Mouse (Mus musculus): Measurements from ENCODE around the gene Tgm1.

Gene Tgm1

DNA sequence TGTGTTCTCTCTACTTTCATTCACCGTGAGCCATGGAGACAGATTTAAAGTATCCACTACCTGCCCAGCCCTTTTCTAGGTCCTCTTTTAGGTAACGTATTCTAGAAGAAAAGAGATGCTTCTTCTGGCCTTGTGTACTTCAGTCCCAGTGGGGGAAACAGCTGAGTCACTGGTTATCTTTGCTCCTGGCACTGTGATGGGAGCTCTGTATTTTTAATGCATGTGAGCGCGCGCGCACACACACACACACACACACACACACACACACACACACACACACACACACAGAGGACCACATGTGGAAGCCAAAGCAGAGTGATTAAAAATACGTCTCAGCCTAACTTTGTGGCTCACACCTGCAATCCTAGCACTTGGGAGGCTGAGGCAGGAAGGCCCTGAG is 9.7 kb upstream of the Tgm1 start:
- no peak for DNase-seq (ENCODE audit: low spot score in 2 of 2)

DNA sequence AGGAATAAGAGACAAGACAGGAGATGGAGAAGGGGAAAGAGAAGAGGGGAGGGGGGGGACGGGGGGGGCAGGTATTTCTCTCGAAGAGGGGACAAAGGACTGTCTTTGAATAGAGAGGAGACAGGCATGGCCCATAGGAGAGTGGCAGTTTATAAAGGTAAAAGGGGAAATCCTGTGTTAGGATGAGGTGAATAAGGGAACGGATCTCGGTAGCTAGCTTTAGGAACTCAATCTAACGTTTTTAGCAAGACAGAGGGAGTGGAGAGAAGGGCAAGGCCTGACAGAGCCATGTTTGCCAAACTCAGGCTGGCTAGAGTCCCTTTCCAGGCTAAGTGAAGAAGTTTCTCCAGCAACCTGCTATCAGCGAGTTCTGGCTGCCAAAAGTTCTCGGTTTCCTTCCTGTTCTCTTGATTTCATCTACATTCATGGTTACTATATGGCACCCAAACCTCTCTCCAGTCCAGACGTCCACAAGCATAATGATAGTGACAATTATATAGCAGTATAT is 8.8 kb upstream of the Tgm1 start:
- no peak for DNase-seq (ENCODE audit: low spot score in 2 of 2)

DNA sequence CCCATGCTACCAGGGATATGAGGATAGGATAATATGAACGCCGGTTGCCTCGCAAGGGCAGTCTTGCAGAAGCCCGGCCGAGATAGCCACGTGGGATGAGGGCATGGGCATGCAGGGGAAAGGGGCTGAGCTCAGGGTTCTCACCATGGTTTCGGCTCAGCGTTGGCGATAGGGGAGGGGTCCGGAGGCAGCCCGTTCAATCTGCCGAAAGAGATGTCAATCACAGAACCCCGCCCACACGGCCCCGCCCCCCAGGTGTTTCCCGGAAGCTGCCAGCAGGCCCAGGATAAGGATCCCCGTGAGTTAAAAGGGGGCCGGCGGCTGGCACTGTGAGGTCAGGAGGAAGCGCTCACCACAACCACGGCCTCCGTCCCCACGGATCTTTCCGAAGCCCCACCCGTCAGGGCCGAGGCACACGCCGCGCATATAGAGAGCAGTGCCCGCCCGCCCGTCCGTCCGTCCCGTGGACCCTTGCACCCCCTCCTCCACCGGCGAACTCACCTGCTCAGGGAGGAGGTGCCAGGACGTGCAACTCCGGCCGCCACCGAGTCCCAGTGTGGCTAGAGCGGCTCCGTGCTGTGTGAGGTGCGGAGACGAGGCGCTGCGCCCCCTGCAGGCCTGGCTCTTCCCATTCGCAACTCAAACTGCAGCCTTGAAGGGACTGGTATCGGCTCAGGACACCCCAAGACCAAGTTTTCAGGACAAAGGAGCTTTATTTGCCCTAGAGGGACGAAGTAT is 8.1 kb upstream of the Tgm1 start, which contains the start of gene Rabggta:
TSS of gene Rabggta (minus strand) at position 564 of the 738 bp plus-strand sequence.
- peak; percentile 88 to 92 for DNase-seq (ENCODE audit: low spot score in 2 of 2)

DNA sequence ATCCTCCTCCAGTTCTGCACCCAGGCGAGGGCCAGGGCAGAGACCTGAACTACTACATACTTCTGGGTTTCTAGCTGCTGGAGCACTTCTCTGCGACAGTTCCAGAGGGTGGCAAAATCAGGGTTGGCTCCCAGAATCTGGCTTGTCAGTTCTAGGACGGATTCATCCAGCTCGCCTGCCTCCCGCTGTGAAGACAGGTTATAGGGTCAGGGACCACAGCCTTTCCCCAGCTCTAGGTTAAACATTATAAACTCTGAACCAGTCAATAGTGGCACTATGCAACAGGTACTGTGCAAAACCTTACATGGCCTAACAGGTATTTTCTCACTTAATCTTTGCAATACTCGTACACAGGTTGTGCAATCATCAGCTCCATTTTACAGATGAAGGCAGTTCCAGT is 7.3 kb upstream of the Tgm1 start:
- DNase-seq (ENCODE audit: low spot score in 2 of 2): no peak

DNA sequence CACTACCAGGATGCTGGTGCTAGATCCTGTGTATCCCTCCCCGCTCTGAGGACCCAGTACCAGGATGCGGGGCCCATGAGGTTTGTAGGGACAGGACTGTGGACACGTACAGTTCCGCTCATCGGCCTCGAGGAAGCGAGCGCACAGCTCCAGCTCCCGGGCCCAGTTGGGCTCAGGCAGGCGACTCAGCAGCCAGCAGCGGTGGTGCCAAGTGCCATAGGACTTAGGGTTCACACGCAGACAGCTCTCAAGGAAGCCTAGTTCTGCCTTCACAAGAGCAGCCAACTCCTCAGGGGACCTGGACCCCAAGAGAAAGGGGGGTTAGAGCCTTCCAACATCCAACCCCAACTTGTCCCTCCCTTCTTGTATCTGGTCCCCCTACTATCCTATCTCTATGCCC is 6.9 kb upstream of the Tgm1 start:
- no peak for DNase-seq (ENCODE audit: low spot score in 2 of 2)

DNA sequence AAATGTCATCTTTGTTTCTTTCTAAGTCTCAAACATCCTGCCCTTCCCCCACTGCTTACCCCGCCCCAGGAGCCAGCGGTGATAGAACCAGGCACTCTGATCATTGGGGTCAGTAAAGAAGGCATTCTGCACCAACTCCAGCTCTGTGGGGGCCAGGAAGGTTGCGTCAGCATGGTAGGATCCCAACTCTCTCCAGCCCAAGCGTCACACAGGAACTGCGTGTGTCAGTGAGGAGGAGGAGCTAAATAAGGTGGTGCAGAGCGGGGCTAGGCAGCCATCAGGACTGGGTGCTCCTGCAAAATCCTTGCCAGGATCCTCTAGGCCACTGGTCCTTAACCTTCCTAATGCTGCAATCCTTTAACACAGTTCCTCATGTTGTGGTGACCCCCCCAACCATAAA is 6.0 kb upstream of the Tgm1 start:
- DNase-seq (ENCODE audit: low spot score in 2 of 2): no peak

DNA sequence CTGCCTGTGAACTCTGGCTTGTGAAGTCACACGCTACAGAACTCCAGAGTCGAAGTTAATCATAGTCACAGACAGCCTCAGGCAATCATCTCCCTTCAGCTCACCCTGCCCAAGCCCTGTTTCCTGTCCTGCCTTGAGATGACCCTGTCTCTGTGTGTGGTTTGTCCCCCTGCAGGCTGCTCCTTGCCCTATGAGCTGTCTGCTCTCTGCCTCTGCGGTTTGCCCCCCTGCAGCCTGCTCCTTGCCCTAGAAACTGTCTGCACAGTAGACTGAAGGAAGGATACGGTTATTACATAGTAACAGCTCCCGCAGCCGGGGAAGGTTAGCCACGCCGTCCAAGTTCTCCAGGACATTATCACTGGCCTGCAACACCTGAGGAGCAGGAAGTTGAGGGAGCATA is 3.2 kb upstream of the Tgm1 start:
- no peak for DNase-seq (ENCODE audit: low spot score in 2 of 2)

DNA sequence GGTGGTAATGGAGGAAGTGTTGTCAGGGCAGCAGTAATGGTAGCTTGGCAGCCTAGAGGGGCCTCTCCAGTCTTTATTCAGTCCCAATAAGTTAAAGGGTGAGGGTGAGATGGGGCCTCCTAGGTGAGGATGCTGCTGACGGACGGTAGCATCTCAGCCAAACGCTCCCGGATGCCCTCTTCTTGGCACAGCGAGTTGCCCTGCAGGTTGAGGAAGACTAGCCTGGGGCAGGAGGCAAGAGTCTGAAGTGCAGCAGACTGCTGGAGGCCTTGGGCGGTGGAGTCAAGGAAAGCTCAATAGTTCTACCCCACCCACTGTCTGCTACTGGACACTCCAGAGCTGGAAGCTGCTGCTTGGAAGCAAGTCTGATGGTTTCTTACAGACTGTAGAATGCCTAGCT is 2.5 kb upstream of the Tgm1 start:
- DNase-seq (ENCODE audit: low spot score in 2 of 2): no peak

DNA sequence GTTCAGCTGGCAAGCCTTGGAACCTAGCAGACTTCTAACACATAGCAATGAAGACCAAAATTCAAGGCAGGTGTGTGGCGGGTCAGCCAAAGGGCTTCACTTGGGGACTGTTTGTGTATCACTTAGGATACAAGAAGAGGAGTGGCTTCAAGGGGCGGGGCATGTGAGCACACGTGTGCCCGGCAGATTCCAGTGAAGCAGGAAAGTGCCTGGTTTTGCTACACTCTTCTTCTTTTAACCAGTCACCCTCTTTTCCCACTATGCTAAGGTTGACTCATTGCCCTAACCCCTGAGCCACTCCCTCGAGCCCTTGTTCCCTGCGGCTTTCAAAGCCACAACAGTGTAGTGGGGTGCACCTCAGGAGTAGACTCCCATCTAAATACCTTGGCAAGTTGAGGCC is 1.2 kb upstream of the Tgm1 start:
- DNase-seq (ENCODE audit: low spot score in 2 of 2): no peak

DNA sequence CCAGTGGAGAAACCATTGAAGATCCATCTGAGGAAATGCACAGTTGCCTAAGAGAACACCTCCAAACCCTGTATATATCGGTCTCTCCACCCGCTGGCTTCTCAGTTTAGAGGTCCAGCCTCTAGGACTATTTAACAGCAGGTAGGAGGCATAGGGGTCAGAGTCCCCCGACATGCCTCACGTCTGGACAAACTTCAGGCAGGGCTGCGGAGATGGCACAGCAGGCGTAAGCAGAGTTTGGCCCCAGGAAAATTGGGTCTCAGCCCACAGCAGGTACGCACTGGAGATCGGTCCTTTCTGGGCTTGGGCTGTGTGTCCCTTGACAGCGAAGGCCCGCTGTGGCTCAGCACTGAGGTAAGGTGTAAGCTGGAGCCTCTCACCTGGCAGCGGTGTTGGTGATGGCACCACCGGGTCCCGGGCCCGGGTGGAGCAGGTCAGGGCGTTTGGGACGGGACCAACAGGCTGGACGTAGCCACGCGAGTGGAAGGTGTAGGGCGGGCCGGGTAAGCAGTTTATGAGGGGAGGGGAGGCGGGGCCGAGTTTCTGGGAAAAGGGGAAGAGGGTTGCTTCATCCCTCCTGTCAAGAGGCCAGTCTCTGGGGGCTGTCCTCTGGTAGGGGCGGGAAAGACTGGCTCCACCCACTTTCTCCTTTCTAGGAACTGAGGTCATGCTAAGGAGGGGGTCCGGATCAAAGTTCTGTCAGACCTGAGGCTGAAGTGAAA is 558 bp downstream of the Tgm1 start:
- no peak for DNase-seq (ENCODE audit: low spot score in 2 of 2)

DNA sequence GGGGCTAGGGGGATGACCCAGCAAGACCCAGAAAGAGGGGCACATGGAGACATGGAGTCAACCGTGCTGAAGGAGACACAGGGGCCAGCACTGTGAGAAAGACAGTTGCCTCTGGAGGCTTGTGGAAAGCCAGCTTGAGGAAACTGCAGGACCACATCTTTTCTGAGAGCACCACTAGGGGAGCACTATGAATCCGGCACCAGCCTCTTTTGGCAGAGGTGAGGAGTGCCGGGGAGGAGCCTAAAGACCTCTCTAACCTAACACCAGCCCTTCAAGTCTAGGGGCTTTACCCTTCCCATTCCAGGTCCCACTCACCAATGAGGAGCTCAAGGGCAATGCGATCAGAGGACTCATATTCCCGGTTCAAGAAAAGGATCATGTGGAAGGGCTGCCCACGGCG is 1.9 kb downstream of the Tgm1 start:
- no peak for DNase-seq (ENCODE audit: low spot score in 2 of 2)

DNA sequence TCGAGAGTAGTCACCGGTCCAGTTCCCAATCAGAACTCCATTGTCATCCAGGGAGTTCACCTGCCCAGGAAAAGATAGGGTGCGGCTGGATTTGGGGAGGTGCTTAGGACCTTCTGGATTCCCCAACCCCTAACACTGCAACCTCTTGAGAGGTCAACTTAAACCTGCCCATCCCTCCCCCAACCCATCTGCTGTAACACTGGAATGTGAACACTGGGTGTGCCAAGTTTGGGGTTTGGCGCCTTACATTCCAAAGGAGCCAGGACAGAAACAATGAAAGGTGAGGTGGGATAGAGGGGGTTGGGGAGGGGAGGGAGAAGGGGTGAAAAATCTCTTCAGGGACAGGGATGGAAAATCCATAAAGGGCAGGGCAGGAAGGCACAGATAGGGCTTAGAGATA is 4.2 kb downstream of the Tgm1 start:
- DNase-seq (ENCODE audit: low spot score in 2 of 2): no peak

DNA sequence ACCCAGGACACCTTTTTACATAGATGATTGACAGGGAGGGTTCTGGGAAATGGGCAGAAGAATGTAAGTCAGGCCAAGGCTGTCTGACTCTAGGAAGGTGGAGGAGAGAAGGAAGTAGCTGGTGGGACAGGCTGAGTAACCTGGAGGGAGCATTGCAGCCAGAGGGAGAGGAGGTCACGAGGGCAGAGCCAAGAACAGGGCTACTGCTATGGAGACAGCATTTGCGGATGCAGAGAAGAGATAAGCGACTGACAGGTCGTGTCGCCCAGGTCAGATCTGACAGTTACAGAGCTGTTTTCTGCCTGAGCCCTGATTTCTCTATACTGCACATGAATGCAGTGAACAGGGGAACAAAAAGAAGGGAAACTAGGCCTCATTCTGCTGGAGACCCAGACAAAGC is 6.3 kb downstream of the Tgm1 start:
- no peak for DNase-seq (ENCODE audit: low spot score in 2 of 2)

DNA sequence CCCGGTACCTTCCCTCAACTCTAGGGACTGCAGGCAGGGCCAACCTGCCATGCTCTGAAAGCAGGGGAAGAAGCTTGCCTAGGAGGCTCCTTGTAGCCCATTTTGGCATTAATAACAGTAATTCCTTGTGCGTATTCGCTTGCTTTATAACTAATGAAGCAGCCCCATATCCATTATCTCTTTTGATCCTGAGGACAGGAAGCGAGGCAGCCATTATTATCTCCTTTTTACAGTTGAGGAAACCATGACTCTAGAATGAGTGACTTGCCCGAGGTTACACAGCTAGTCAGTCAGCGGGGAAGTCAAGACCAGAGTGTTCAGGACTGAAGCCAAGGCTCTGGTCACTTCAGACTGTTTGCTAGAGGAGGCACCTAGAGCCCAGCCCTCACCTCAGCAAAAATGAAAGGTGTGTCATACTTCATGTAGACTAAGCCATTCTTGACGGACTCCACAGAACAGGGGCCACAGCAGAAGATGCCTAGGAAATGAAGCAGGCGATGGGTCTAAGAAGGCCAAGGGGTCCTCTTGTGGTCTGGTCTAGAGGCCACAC is 7.6 kb downstream of the Tgm1 start:
- no peak for DNase-seq (ENCODE audit: low spot score in 2 of 2)

DNA sequence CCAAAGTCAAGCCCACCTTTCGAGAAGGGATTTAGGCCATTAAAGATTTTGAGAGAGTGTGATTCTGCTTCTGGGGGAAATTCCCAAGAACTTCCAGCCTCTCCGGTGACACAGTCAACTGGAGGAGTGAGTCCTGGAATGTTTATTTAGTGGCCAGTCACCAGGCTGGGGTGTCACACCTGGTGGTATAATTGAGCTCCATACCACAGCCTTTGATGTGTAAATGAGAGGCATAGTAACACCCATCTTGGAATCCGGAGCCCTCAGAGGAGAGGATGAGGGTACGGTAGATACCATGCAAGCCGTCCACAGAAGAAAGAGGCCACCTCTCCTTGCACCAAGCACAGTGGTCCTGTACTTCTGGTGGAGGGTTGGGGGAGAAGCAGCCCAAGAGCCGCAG is 11.0 kb downstream of the Tgm1 start:
- DNase-seq (ENCODE audit: low spot score in 2 of 2): no peak

DNA sequence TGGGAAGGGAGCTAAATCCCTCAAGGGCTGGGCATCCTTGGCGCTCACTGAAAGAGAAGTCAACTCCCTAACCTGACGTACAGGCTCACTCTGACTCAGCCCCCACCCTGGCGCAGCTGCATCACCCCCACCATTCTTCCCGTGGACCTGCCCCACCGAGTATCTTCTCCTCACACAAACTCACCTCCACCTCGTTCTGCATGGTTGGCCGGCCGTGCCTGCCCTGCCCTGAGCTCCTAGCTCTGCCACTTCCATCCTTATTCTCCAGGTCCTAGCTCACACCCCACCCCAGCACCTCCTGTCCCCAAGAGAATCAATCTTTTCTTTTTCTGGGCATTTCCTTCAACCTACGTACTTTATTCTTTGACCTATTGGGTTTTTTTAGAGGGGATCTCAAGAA is 12.6 kb downstream of the Tgm1 start:
- no peak for DNase-seq (ENCODE audit: low spot score in 2 of 2)

DNA sequence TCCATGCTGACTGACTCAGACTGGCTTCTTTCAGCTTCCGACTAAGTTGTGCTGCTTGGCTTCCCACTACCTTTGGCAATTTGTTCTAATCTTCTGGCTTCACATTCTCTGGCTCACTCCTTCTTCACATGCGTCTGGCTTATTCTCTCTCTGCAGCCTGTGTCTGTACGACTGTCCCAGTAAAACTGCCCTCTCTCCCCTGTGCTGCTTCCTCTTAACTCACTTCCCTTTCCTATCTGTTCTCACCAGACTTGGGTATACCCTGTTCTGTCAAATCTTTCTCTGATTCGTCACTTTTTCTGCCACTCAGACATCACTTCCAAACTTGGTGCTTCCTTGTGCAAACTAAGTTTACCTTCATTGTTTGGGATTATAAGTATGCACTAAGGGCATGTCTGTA is 16.5 kb downstream of the Tgm1 start:
- no peak for DNase-seq (ENCODE audit: low spot score in 2 of 2)

DNA sequence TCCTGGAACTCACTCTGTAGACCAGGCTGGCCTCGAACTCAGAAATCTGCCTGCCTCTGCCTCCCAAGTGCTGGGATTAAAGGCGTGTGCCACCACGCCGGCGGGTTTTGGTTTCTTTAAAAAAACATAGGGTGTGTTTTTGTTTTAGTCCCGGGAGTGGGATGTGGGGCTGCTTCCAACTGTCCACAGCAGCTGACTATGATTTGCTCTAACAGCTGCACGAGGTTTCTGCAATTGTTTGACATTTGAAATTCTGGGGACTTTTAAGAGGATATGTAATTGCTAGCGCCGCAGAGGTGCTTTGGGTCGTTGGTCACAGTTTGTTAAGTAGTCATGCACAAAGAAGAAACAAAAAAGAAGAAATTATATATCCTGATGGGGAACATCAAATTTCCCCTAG is 24.3 kb downstream of the Tgm1 start:
- no peak for DNase-seq (ENCODE audit: low spot score in 2 of 2)

DNA sequence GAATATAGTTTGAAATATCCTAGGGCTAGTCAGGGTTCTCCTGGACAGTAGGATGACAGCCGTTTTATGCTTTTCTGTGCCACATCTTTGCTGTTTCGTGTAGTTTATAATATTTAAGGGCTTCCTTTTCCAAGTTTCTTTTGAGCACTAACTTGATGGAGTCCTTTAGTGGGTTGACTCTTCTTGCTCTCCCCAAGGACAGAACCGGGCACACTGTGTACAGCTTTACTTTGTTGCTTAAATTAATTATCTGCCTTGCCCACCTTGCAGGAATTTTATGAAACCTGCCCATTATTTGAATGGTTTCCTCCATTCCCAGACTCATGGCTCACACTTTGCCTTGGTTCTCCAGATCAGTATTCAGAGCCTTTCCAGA is 31.6 kb downstream of the Tgm1 start:
- no peak for DNase-seq (ENCODE audit: low spot score in 2 of 2)

DNA sequence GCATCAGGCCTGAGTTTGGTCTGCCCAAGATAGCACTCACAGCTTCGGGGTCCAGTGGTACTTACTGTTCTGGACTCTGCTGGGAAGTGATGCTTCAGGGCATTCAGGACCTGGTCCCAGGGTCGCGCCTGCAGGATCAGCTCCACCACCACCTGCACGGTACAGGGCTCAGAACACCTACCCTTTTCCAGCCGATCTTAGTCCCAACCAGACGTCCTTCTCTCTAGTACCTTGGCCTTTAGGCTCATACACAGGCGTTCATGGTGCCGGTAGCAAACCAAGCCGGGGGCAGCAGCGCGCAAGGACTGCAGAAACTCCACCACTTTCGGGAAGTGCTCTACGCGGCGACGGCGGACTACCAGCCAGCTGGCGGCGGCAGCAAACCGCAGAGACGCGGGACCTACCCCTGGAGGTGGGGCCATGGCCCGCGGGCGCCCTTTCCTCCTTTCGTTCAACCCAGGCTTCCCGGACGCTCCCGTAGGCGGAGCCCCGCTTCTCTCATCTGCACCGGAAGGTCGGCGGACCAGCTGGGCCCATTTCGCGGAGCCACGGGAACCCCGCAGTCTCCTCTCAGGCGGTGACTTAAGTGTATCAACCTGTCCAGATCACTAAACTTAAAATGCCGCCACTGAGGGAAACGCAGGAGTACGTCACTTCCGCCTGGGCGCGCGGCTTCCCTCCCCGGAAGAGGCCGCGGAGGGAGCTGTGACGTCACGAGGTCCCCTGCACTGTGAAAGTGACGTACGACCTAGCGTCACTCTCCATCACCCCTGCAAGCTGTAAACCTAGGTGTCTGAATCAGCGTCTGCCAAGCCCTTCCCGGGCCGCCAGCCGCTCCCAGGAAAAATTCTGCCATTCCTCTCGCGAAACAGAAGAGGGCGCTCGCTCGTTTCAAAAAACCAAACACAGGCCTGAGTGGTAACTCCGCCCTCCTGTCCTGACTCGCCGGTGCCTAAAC is 32.3 kb downstream of the Tgm1 start, which contains the start of gene Tinf2:
TSS of gene Tinf2 (minus strand) at position 661 of the 958 bp plus-strand sequence.
- DNase-seq (ENCODE audit: low spot score in 2 of 2): peak; percentile 88 to 93

DNA sequence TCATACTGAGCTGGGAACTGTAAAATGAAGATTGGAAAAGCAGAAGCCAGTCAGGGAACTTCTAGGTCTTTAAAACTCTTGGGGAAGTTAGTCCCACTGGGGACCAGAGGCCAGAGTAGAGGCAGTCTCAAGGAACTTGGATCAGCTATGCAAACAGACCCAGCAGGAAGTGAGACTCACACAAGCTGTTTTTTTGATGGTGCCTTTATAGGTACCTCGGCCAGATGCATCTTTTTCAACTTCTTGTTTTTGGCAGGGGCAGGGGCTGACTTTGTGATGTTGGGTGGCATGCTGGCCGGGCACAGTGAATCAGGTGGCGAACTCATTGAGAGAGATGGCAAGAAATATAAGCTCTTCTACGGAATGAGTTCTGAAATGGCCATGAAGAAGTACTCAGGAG is 36.1 kb downstream of the Tgm1 start:
- DNase-seq (ENCODE audit: low spot score in 2 of 2): no peak

DNA sequence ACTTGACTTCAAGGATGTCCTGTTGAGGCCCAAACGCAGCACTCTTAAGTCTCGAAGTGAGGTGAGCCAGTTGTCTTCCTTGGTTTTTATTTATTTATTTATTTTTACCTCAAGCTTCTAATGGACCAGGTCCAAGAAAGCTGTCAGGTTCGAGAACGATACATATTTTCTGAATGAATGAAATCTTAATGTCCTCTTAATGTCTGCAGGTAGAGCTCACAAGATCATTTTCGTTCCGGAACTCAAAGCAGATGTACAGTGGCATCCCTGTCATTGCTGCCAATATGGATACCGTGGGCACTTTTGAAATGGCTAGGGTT is 41.0 kb downstream of the Tgm1 start:
- no peak for DNase-seq (ENCODE audit: low spot score in 2 of 2)

Data from cerebellum, postnatal 4 days (tissue).